Mouse (Mus musculus): ENCODE results near the gene Ppp6r2. TPM values are rescaled to one million over a fixed set of nuclear protein-coding genes. Genes with fewer than 3 reads are reported as not detected.
A peak's percentile ranks its signal among the peaks of the same experiment; 100 is the strongest.

Gene Ppp6r2
- polyA plus RNA-seq, 1 experiment from 2014 or later: 22.7 TPM

DNA sequence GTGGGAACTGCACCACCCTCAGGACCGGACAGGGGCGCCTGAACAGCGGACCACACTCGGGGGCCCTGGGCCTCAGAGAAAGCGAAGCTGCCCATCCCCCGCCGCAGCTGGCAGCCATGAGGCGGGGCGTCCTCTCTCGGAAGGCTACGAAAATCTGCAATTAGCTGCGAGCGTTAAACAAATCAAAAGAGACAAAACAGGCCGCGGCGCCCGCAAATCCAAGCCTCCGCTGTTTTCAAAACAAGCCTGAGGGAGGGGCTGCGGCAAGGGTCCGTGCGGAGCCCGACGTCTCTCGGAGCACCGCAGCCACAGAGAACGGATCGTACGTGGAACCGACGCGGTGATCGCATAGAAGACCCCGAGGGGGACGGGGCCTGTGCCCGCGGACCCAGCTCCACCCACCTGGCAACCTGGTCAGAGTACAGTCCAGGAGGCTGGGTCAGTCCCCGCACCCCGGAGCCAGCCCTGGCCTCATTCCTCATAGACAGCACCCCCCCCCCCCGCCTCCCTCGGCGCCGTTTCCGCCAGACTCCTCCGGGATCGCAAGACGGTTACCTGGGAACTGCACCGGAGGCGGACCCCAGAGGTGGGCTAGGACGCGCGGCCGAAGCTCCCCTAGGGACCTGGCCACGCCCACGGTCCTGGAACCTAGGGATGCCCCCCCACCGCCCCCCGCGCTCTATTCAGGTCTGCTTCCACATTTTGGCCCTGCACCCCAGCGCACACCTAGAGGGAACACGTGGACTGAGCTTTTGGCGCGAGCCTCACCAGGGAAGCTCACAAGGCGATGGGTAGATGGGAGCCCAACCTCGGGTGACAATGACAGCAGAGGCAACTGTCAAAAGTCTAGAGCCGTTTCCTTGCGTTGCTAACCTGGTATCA is 38.1 kb upstream of the Ppp6r2 start:
- no peaks in the 10 kb centered on the region for H3K27me3 ChIP-seq (ENCODE audit: control insufficient read depth, insufficient read depth, low read length)
- DNase-seq (ENCODE audit: low spot score) (peak; percentile 71), ATAC-seq (ENCODE audit: insufficient number of reproducible peaks, low FRiP score, low TSS enrichment, low read depth) (no peak)
- peak overlapping the region; percentile 50 for H3K4me3 ChIP-seq (ENCODE audit: low read depth, low read length)
- H3K9me3 ChIP-seq (ENCODE audit: control insufficient read depth, low read length): no peaks in the 10 kb centered on the region
- under 1% methylated on average over 63 of the region's 65 CpGs for WGBS
- H3K36me3 ChIP-seq (ENCODE audit: control insufficient read depth, insufficient read depth, low read length): peaks cover 3% of the 10 kb centered on the region; the same call in 1 of the 2 replicates
- H3K4me1 ChIP-seq (ENCODE audit: control insufficient read depth, insufficient read depth, low read length): peaks cover 64% of the 10 kb centered on the region
- no peak overlapping the region; the same call in 1 of the 2 replicates for H3K27ac ChIP-seq (replicated peaks; ENCODE audit: low read depth, low read length)
- peak overlapping the region; percentile 100 for H3K4me2 ChIP-seq (ENCODE audit: low read depth, severe bottlenecking)
- H3K9ac ChIP-seq (ENCODE audit: low read length): peak overlapping the region; percentile 67

DNA sequence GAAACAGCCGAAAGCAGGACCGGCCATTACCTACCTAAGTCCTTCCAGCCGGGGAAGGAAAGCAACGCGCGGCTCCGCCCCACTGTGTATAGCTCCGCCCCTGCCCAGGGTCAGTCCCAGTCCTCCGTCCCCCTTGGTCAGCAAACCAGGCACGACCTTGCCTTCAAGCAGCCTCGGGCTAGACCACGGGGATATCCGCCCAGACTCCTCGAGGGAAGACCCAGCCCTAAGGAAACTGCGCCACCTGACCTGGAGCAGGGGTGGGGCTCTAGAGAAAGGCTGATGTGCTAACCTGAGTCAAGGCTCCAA is 37.5 kb upstream of the Ppp6r2 start:
- Histone ChIP-seq H3K36me3 (ENCODE audit: control insufficient read depth, insufficient read depth, low read length) (peaks cover 3% of the 10 kb centered on the region; the same call in 1 of the 2 replicates), H3K9ac (ENCODE audit: low read length) (peak overlapping the region; percentile 67; the same call in 1 of the 2 replicates), H3K4me1 (ENCODE audit: control insufficient read depth, insufficient read depth, low read length) (peaks cover 68% of the 10 kb centered on the region), H3K9me3 (ENCODE audit: control insufficient read depth, low read length) (no peaks in the 10 kb centered on the region), H3K4me2 (ENCODE audit: low read depth, severe bottlenecking) (peak overlapping the region; percentile 100), H3K4me3 (ENCODE audit: low read depth, low read length) (peak overlapping the region; percentile 50), H3K27me3 (ENCODE audit: control insufficient read depth, insufficient read depth, low read length) (no peaks in the 10 kb centered on the region), H3K27ac (replicated peaks; ENCODE audit: low read depth, low read length) (no peak overlapping the region)
- peak; percentile 77 for DNase-seq (ENCODE audit: low spot score)
- WGBS: 1% methylated on average over 15 of the region's 15 CpGs
- 0 out of 2 replicates have a peak, but pooled peaks have one; percentile 49 for ATAC-seq (ENCODE audit: insufficient number of reproducible peaks, low FRiP score, low TSS enrichment, low read depth)

DNA sequence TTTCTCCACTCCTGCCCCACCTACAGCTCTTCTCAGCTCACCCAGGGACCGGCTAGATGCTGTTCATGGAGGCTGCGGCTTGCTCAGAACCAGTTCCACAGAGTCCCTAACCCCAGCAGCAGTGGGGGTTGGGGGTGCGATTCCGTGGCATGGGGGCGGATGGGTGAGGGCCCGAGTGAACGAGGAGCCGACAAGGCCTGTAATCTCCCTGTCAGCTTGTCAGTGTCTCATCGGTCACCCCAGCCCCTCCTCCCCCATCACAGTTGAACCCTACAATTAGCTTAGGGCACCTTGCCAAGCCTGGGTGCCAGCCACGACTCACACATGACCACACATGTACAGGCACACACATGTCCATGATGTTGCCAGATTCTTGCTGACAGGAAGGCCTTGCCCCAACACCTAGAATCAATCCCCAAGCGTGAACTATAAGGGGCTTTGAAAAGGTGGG is 36.4 kb upstream of the Ppp6r2 start:
- Histone ChIP-seq H3K4me3 (ENCODE audit: low read depth, low read length) (no peak overlapping the region), H3K4me1 (ENCODE audit: control insufficient read depth, insufficient read depth, low read length) (peaks cover 61% of the 10 kb centered on the region), H3K27ac (replicated peaks; ENCODE audit: low read depth, low read length) (no peak overlapping the region), H3K27me3 (ENCODE audit: control insufficient read depth, insufficient read depth, low read length) (no peaks in the 10 kb centered on the region), H3K4me2 (ENCODE audit: low read depth, severe bottlenecking) (no peak overlapping the region), H3K36me3 (ENCODE audit: control insufficient read depth, insufficient read depth, low read length) (no peaks in the 10 kb centered on the region), H3K9ac (ENCODE audit: low read length) (no peak overlapping the region), H3K9me3 (ENCODE audit: control insufficient read depth, low read length) (no peaks in the 10 kb centered on the region)
- 57% methylated on average over 11 of the region's 11 CpGs for WGBS
- ATAC-seq (ENCODE audit: insufficient number of reproducible peaks, low FRiP score, low TSS enrichment, low read depth) (no peak), DNase-seq (ENCODE audit: low spot score) (no peak)

DNA sequence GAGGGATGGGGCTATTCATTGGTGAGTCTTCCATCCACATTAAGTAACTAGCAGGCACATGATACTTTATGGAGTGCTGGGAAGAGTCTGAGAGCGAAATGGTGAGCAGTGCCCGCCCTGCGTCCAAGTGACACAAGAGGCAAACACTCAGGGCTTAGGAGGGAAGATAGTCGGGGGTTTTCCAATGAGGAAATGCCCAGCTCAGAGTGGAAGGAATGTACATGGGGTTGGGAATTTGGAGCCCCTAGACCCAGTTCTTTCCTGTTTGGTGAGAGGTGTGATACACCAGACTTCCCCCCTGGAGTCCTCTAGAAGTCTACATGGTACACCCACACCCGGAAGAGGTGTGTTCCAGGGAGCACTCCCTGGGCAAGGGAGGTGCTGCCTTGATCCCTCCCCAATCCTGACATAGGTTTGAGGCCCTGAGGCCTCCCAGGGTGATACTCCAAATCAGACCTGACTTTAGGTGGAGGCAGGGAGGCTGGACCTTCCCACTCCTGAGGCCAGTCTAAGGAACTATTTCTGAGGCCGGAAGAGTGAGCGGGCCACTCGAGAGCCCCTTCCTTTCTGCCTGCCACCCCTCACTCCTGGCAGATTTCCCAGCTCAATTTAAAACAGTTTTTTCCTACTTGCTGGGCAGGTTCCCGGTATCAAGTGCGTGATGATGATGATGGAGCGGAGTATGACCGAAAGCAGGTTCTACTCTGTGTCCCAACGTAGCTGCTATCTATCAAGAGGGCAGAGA is 35.8 kb upstream of the Ppp6r2 start:
- no peak overlapping the region for H3K27ac ChIP-seq (replicated peaks; ENCODE audit: low read depth, low read length)
- no peak overlapping the region for H3K4me3 ChIP-seq (ENCODE audit: low read depth, low read length)
- H3K27me3 ChIP-seq (ENCODE audit: control insufficient read depth, insufficient read depth, low read length): no peaks in the 10 kb centered on the region
- ATAC-seq (ENCODE audit: insufficient number of reproducible peaks, low FRiP score, low TSS enrichment, low read depth) (no peak), DNase-seq (ENCODE audit: low spot score) (no peak)
- no peaks in the 10 kb centered on the region for H3K36me3 ChIP-seq (ENCODE audit: control insufficient read depth, insufficient read depth, low read length)
- no peaks in the 10 kb centered on the region for H3K9me3 ChIP-seq (ENCODE audit: control insufficient read depth, low read length)
- WGBS: 83% methylated on average over 13 of the region's 13 CpGs
- peaks cover 54% of the 10 kb centered on the region for H3K4me1 ChIP-seq (ENCODE audit: control insufficient read depth, insufficient read depth, low read length)
- no peak overlapping the region for H3K4me2 ChIP-seq (ENCODE audit: low read depth, severe bottlenecking)
- no peak overlapping the region for H3K9ac ChIP-seq (ENCODE audit: low read length)

DNA sequence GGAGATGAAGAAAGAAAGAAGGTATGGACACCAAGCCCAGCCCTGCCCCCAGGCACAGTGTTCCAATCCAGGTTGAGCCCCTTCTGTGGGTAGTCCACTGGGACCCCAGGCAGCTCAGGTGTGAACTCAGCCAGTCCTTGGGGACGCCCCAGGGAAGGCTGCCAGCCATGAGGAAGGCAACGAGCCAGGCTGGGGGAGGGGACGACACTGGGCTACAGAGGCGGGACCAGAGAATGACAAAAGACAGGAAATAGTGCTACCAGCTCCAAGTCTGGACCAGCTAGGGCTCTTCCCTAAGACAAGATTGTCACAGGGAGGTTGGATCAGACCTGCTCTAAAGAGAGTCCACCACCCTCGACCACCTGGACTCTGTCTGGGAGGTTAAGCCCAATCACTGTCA is 34.2 kb upstream of the Ppp6r2 start:
- peaks cover 54% of the 10 kb centered on the region for H3K4me1 ChIP-seq (ENCODE audit: control insufficient read depth, insufficient read depth, low read length)
- no peak overlapping the region for H3K27ac ChIP-seq (replicated peaks; ENCODE audit: low read depth, low read length)
- H3K36me3 ChIP-seq (ENCODE audit: control insufficient read depth, insufficient read depth, low read length): no peaks in the 10 kb centered on the region
- no peak for ATAC-seq (ENCODE audit: insufficient number of reproducible peaks, low FRiP score, low TSS enrichment, low read depth)
- WGBS: 26% methylated on average over 5 of the region's 5 CpGs
- no peaks in the 10 kb centered on the region for H3K9me3 ChIP-seq (ENCODE audit: control insufficient read depth, low read length)
- peak overlapping the region; percentile 2; the same call in 1 of the 2 replicates for H3K4me2 ChIP-seq (ENCODE audit: low read depth, severe bottlenecking)
- H3K27me3 ChIP-seq (ENCODE audit: control insufficient read depth, insufficient read depth, low read length): no peaks in the 10 kb centered on the region
- no peak for DNase-seq (ENCODE audit: low spot score)
- H3K9ac ChIP-seq (ENCODE audit: low read length): no peak overlapping the region
- H3K4me3 ChIP-seq (ENCODE audit: low read depth, low read length): no peak overlapping the region

DNA sequence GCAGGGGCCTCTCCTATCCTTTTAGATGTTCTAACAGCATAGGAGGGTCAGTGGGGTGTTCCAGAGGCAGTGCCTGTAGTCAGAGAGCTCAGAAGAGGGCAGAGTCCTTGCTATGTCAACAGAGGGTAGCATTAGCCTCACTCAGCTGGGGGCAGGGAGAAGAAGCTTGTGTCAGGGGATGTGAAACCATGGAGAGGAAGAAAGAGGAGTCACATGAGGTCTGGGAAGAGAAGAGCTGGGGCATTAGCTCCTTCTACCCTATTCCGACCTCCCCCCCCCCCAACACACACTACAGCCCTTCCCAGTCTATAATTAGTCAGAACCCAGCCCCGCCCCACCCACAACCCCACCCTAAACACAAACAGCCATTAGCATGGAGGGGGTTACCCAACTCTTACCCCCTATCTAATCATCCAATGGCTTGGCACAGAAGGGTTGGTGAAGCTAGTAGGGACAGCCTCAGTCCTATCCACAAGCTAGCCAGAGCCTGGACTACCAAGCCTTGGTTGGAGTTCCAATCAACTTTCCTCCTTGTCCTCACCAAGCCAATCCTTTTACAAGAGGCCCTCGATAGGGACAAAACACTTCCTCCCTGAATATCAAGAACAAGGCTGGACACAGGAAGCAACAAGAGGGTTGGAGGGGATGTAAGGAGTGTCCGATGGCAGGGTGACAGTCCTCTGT is 33.6 kb upstream of the Ppp6r2 start:
- Histone ChIP-seq H3K9me3 (ENCODE audit: control insufficient read depth, low read length) (no peaks in the 10 kb centered on the region), H3K4me2 (ENCODE audit: low read depth, severe bottlenecking) (0 out of 2 replicates have a peak overlapping the region, but pooled peaks have one; percentile 2), H3K27ac (replicated peaks; ENCODE audit: low read depth, low read length) (no peak overlapping the region), H3K27me3 (ENCODE audit: control insufficient read depth, insufficient read depth, low read length) (no peaks in the 10 kb centered on the region), H3K9ac (ENCODE audit: low read length) (no peak overlapping the region; the same call in 1 of the 2 replicates), H3K36me3 (ENCODE audit: control insufficient read depth, insufficient read depth, low read length) (no peaks in the 10 kb centered on the region), H3K4me1 (ENCODE audit: control insufficient read depth, insufficient read depth, low read length) (peaks cover 52% of the 10 kb centered on the region), H3K4me3 (ENCODE audit: low read depth, low read length) (no peak overlapping the region)
- 80% methylated on average over 4 of the region's 4 CpGs for WGBS
- no peak for DNase-seq (ENCODE audit: low spot score)
- no peak for ATAC-seq (ENCODE audit: insufficient number of reproducible peaks, low FRiP score, low TSS enrichment, low read depth)

DNA sequence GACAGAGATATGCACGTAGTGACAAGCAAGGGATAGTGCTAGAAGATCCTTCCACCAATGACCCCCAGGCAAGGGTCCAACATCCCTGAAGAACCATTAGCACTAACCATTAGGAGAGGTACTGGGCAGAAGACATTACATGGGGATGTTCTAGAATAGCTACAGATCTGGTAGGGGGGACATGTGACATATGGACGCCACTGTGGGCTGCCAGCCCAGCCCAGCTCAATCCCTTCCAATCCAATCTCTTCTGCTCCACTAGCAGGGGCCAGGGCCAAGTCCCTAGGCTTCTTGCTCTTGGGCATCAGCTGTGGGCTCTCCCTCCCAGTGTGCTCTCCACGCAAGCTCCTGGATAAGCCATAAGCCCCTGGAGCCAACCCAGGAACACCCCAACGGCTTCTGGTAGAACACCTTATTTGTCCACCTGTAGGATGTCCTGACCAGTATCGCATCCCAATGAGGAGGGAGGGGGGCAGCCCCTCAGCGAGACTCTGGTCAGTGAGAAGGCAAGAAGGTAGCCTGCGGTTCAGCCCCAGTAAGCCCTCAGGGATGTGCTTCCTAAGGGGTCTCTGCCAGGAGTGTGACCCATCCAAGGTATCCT is 33.0 kb upstream of the Ppp6r2 start:
- no peak overlapping the region; the same call in 1 of the 2 replicates for H3K9ac ChIP-seq (ENCODE audit: low read length)
- H3K4me3 ChIP-seq (ENCODE audit: low read depth, low read length): peak overlapping the region; percentile 94
- peaks cover 47% of the 10 kb centered on the region for H3K4me1 ChIP-seq (ENCODE audit: control insufficient read depth, insufficient read depth, low read length)
- H3K4me2 ChIP-seq (ENCODE audit: low read depth, severe bottlenecking): peak overlapping the region; percentile 67
- H3K27me3 ChIP-seq (ENCODE audit: control insufficient read depth, insufficient read depth, low read length): no peaks in the 10 kb centered on the region
- H3K27ac ChIP-seq (replicated peaks; ENCODE audit: low read depth, low read length): no peak overlapping the region
- no peaks in the 10 kb centered on the region for H3K36me3 ChIP-seq (ENCODE audit: control insufficient read depth, insufficient read depth, low read length)
- DNase-seq (ENCODE audit: low spot score) (no peak), ATAC-seq (ENCODE audit: insufficient number of reproducible peaks, low FRiP score, low TSS enrichment, low read depth) (no peak)
- H3K9me3 ChIP-seq (ENCODE audit: control insufficient read depth, low read length): no peaks in the 10 kb centered on the region
- 69% methylated on average over 7 of the region's 7 CpGs for WGBS

All from limb, embryonic 11.5 days (tissue).